Mouse (Mus musculus) T-helper 1 cell (primary cell): Measurements from ENCODE around the gene Cd68.

ENCODE experiments used
- in situ Hi-C: fragments of 300-600 bp; cut with MboI, MseI; formaldehyde crosslinking; loops from one replicate; pipeline ENCODE4 v1.15.1; 2025; ENCODE audit warnings: high pct_unique_total_duplicates

Cd68 gene

DNA sequence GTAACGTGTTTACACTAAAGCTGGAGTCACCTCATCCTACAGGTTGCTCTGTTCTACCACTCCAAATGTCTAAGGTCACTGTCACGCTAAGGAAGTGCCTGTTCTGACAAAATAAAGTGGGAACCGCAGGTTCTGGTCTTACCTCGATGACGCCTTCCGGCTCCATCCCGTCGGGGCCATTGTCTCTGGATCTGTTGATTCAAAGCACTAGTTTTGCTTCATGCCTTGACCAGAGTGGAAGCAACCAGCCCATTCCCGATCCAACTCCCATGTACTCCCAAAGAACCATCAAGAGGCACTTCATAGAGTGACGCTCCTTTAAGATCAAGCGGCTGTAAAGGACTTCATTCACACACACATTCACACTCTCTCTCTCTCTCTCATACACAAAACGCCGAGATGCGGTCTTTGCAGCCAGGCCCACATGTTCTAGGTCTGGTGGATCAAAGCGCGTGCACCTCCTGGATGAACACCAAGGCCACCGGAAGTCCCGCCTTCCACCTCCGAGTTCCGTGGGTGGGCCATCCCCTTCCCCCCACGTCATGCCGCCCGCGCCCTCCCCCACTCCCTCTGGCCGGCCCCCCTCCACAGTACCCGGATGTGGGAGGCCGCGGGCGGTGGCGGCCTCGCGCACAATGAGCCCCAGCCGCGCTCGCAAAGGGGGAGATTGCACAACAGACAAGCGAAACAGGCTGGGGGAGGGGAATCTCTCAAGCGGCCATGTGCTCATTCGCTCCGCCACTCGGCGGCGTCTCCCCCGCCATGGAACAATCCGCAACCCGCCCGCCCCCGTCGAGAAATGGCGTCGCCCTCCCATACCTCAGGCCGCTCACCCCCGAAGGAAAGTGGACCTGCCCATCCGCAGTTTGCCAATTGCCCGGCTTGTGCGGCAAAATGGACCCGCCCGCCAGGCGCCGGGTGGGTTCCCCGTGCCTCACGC, 5.1 kb upstream of the Cd68 start:
- in situ Hi-C loops: loop anchor here (5.0 kb wide), 1 partner anchor 89 kb away; the partner anchor contains the start of genes Trp53 and Wrap53

DNA sequence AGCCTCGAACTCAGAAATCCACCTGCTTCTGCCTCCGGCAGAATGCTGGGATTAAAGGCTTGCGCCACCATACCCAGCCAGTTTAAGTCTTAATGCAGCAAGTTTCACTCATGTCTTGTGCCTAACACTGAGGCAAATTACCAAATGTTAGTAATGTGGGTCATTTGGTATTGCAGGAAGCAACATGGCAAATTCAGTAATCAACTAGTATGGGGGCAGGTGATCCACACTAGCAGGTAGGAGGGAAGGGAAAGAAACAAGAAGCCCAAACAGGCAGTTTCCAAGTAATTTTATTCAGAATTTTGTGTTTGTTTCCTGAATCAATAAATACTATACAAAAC, 682 bp upstream of the Cd68 start:
- in situ Hi-C loops: no loop called here

DNA sequence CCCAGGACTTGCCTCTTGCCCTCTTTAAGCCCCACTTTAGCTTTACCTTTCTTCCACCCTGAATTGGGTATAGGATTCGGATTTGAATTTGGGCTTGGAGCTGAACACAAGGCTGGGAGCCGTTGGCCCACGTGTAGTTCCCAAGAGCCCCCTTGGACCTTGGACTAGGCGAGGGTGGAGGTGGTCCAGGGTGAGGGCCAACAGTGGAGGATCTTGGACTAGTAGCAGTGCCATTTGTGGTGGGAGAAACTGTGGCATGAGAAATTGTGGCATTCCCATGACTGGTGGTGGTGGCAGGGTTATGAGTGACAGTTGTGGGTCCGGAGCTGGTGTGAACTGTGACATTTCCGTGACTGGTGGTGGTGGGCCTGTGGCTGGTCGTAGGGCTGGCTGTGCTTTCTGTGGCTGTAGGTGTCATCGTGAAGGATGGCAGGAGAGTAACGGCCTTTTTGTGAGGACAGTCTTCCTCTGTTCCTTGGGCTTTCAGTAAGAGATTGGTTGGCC, 444 bp downstream of the Cd68 start:
- in situ Hi-C loops: no loop called here

DNA sequence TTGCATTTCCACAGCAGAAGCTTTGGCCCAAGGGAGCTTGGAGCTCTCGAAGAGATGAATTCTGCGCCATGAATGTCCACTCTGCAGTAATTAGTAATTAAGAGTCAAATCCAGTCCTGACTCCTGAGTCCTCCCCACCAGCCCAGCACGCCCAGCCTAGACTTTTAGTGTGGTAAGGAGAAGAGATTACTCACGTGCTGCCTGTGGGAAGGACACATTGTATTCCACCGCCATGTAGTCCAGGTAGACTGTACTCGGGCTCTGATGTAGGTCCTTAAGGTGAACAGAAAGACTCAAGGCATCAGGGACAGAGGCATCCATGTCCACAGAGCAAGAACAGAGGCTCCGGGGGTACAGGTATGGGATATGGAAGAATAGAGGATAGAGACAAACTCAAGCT, 1.1 kb downstream of the Cd68 start:
- in situ Hi-C loops: no loop called here

DNA sequence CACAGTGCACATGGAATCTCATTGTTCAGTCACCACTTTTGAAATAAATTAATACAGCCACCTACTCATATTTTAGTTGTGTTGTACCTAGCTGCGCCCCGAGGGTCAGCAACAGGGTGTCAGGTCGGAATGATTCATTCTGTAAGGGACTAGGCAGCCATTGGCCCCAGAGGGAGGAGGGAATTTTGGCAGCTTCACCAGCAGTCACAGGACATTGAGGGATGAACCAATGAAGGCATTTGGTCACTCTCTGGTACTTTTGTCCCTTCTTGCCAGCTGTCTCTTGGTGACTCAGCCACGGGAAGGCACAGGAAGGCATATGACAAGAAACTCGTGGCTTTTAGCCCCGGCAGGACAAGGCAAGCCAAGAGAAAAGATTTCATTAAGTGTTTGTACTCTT, 2.2 kb downstream of the Cd68 start:
- in situ Hi-C loops: no loop called here

DNA sequence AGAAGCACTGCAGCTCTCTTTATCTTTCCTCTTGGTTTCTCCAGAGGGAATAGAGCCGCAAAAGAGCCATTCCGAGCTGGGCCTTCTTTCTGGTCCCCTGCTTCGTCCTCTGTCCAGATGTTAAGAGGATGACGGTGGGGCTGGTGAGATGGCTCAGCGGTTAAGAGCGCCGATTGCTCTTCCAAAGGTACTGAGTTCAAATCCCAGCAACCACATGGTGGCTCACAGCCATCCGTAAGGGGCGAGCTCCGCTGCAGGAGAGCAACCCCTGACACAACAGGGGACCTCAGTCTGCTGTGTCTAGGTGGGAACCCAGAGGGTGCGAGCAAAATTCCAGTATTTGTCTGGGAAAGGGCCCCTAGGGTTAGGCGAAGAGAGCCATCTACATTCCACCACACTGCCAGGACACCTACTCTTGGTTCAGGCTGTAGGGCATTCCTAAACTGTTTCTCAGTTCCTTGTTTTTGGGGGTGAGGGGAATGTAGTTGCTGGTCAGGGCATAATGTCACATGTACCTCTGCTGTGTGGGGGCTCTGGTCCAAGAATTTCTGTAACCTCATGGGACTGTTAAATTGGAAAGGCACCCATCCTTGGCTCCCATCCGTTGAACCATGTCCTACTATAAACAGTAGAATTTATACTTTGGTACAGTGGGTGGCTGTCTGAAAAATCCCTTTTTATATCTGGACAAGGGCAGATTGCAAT, 2.8 kb downstream of the Cd68 start:
- in situ Hi-C loops: no loop called here

DNA sequence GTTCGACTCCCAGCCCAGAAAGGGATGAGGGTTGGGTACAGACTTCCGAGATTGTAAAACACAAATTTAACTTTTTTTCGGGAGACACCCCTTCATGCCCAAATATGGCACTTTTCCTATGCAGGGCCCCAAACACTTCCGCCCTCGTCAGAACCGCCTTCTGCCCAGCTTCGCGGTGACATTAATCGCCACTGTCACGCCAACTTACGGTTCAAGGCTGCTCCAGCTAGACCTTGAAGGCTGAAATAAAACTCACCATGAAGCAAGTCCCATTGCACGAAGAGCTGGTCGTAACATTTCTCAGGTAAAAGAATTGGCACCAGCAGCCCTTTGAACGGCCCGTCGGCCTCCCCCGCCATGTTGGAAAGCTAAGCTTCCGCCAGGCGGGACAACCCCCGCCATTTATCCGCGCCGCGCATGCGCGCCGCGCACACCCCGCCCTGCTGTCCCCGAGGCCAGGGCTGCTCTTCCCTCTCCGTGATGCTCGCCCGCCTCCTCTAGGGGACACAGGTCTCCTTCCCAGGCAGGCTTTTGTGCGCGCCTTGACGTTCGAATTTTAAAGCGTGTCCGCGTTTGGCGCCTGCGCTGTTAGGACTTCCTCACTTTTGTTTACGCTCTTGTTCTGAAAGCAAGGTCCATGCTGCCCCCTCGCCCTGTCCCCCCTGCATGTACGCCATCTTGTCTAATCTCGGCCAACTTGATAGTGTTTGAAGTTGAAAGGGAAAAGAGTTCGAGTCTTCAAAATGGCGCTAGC, 3.6 kb downstream of the Cd68 start, which contains the start of gene Mpdu1:
TSS of gene Mpdu1 (minus strand) at position 430 of the 754 bp plus-strand sequence.
- in situ Hi-C loops: no loop called here

DNA sequence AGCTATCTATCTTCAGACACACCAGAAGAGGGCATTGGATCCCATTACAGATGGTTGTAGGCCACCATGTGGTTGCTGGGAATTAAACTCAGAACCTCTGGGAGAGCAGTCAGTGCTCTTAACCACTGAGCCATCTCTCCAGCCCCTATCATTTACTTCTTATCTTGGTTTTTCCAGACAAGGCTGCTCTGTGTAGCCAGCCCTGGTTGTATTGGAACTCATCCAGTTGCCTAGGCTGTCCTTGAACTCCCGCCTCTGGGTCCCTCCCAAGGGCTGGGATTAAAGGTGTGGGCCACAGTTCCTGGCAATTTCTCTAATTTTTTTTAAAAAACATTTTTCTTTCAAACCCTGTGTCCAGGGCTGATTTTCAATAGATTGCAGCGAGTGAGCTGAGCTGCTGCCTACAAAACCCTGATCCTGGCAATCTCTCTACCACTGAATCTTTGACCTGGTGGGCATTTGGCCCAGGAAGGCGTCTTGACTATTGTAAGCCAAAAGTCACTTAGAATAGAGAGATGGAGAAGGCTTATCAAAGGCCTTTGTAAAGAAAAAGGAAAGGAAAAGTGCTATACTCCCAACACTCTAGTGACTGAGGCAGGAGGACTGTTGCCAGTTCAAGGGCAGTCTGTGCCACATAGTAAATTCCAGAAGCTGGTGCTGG, 4.6 kb downstream of the Cd68 start:
- in situ Hi-C loops: no loop called here

DNA sequence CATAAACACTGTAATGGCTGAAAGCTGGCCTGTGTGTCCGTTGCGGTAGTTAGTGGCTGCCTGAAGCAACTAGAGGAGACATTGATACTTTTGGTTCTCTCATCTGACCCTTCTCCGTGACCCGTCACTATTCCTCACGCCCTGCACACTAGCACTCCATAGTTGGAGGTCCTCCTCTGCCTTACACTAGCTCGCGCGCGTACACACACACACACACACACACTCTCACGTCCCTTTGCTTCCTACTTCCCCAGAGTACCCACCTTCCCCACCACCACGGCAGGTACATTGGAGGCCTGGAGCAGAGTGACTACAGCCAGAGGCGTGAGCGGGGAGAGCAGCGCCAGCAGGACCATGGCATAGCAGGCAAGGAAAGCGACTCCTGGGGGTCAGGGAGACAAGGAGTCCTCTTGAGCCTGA, 8.5 kb downstream of the Cd68 start:
- in situ Hi-C loops: no loop called here

DNA sequence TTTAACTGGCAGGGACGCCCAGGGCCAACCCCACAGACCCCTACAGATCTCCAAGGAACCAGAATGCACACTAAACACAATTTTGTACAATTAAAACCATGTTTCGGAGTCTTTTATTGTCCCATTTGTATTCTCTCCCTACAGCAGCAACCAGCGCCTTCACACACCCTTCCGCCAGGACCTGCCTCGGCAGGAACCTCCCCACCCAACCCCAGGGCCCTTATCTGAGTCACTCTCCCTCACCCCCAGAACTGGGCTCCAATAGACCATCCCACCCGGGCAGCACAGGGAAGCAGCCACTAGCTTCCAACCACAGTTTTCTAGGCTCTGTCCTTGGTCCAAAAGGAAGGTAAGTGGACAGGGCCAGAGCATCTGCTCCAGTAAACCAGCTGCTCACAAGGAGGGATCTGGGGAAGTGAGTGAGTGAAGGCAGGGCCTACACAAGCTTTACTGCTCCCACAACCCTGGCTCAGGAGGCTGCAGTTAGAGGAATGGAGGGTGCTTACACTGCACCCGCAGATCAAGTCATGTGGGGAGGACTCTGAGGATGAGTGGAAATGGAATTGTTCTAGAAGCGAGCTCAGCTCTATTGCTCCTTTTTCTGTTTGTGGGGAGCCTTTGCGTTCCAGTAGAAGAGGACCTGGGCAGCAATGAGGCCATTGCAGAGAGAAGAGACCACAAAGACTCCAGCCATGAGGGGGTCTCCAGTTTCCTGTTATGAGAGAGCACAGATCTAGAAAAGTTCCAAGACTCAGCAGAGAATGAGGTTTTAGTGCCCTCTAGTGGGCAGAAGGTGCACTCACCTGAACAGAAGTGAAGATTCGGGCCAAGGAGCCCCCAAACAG, 9.1 kb downstream of the Cd68 start:
- in situ Hi-C loops: no loop called here

DNA sequence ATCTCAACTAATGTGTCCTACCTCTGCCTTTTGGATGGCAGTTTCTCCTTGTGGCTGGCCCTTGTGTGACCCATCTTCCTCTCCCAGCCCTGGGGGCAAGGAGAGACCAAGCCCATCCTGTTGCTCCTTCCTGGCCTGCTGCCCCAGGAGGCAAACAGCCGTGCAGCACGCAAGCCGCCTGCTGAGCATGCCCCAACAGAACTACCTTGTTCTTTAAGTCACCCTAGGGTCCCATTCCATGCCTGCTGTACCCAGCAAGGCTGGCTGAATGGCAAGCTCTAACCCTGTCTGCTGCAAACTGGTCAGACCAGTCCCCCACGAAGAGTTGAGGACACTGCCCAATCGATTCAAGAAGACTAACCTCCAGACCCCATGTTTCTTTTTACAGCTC, 9.9 kb downstream of the Cd68 start:
- in situ Hi-C loops: no loop called here

DNA sequence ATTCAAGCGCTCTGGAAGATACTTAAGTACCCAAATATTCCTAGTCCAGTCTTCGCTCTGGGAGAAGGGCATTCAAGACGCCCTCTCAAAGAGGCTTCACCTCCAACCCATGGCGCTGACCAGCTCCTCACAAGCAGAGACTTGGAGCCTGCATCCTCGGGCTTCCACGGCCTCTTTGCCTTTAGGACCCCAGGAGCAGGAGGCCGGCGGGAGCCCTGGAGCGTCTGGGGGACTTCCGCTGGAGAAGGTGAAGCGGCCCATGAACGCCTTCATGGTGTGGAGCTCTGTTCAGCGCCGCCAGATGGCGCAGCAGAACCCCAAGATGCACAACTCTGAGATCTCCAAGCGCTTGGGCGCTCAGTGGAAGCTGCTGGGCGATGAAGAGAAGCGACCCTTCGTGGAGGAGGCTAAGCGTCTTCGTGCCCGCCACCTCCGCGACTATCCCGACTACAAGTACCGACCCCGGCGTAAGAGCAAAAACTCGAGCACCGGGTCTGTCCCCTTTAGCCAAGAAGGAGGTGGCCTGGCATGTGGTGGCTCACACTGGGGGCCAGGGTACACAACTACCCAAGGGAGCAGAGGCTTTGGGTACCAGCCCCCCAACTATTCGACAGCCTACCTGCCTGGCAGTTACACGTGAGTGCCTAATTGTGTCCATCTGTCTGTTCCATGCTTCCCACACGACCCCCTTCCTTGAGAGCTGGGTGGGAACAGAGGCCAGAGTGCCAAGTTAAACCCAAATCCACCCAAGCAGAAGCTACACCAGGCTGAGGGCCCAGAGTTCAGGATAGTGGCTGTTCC, 10.5 kb downstream of the Cd68 start, which contains the start of gene Sox15:
TSS of gene Sox15 (plus strand) at position 51 of the 801 bp plus-strand sequence.
- in situ Hi-C loops: no loop called here

DNA sequence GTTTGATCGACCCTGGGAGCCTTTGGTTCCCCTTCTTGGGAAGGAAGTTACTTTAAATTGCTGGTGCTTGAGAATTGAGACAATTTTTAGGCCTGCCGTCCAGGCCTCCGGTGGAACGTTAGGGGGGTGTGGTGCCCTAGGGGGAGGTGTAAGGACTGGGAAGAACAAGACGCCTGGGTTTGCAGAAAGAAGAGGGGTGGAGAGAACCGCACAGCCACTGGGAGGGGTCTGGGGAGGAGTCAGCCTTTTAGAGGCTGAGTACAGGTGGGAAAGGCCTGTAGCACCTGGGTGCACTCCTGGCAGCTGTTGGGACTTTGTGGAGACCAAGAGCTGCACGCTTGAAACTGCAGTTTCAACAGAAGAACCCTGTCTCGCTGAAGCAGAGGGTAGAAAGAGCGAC, 11.2 kb downstream of the Cd68 start:
- in situ Hi-C loops: no loop called here

DNA sequence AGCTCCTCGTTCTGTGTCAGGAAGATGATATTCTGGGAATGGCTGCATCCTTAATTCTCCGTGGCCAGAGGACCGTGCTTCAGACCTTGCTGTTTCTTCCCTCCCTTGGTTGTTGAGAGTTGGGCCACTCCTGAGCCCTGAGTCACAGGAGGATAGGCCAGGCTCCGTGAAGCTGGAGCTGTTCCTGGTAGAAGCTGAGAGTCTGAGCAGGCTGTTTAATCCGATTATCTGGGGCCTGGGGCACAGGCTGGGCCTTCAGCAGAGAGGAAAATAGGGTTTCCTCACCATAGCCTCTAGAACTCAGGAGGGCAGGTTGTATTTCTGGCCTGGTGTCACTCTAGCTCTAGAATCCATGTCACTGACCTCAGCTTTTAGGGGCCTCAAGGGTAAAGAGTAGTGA, 12.6 kb downstream of the Cd68 start:
- in situ Hi-C loops: no loop called here

DNA sequence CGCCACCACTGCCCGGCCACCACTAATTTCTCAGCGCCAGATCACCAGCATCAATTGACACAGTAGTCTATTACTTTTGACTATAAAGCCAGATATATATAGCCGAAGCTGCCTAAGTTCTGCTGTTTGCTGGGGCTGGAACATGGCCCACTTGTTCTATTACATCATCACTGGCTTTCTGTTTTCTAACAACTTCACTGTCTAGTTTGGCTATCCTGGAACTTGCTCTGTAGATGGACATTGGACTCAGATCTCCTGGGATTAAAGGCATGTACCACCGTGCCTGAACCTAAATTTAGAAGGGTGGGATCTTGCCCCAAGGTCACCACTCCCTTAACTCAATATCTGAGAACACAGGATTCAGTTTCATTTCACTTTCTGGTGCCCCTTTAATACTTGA, 20.1 kb downstream of the Cd68 start:
- in situ Hi-C loops: no loop called here

DNA sequence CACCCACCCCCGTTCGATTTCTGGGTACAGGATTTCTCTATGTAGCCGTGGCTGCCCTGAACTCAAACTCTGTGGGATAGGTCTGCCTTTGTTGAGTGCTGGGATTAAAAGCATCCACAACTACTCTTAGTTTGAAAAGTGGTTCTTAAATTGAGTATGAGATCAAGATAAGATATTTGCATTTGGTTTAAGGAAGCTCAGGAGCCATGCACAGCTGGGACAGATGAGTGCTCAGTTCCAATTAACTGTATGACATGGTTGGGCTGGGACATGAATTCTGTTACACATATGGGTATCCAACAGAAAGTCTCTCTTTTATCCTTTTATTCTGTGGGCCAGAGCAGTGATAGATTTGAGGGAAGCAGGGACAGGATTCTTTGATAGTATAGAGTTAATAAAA, 30.5 kb downstream of the Cd68 start:
- in situ Hi-C loops: no loop called here

DNA sequence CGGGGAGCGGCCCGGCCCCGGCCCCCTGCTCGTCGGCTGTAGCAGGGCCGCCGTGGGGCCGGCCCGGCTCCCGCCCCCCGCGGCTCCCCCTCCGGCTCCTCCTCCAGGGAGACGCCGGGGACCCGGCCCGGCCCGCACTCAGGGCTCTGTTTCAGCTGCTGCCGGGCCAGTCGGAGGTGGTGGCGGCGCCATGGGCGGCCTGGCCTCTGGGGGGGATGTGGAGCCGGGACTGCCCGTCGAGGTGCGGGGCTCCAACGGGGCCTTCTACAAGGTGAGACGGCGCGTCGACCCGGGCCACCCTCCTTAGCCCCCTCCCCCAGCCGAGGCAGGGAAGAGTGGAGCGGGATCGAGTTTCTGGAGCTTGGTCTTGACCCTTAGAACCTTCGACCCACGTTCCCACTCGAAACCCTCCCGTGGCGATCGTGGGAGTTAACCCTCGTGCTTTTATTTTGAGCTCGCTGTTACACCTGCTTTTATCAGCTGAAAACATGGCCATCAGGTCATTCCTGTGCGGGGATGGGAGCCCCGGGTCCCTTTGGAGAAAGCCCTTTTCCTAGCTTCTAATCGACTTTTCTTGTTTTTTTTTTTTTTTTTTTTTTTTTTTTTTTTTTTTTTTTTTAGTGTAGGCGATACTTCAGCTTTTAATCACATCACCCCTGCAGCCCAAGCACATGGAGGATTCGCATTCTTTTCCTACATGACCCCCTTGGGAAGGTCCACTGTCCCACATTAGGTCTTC, 32.7 kb downstream of the Cd68 start:
- in situ Hi-C loops: no loop called here

DNA sequence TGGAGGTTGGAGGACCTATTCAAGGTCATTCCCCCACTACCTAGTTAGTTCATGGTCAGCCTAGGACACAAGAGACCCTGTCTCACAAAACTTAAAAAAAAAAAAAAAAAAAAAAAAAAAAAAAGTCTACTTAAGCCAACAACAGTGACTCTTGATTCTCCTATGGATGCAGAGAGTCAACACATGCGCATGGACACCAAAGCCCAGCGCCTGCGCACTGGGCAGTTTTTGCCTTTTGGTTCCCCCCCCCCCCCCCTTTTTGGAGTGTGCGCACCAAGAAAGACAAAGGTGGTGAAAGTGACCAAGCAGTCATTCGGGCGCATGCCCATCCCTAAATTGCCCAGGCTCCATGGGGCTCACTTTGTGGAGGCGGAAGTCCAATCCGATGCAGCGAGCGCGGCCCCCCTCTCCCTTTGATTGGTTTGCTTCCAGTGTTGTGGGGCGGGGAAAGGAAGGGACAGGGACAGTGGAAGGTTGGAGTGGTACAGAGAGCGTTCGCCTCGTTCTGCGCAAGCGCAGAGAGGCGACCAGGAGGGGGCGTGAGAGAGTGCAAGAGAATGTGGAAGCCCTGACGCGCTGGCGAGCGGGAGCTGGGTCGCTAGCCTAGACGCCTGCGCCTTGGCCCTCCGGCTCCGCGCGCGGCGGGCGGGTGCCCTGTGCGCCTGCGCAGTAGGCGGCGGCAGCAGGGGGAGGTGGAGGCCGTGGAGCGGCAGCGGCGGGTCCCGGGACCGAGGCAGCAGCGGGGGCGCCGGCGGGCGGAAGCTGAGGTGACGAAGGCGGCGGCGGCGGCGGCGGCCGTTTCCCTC, 33.5 kb downstream of the Cd68 start, which contains the start of gene Fxr2:
TSS of gene Fxr2 (plus strand) at position 707 of the 806 bp plus-strand sequence.
- in situ Hi-C loops: no loop called here
